Mouse (Mus musculus): ENCODE data around the gene Birc2. TPM values are rescaled to one million over a fixed set of nuclear protein-coding genes. Genes with fewer than 3 reads are reported as not detected.

Birc2 gene
- polyA plus RNA-seq, 1 experiment: 21.0 TPM

DNA sequence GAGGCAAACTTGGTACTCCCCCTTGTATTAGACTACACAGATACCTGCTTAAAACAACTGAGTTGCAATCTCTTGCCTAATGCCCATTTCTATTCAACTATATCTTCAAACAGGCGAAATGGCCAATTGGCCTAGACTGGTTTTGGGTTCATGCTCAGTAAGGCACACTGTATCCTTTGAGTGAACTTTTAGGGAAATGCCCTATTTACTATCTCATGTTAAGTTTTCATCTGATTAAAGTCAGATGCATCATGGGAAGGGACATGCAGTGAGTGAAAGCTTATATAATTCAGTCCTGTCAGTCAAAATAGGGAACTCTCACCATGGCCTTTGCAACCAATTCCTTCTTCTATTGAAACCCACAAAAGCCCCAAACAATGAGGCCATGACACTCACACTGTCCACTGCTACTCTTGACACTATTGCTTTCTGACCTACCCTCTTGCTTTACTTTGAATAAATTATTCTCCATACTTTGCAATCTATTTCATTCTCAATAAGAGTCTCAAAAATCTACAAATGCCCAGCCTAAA lies 9.9 kb upstream of the Birc2 start:
- no peak for DNase-seq (ENCODE audit: low read depth)

DNA sequence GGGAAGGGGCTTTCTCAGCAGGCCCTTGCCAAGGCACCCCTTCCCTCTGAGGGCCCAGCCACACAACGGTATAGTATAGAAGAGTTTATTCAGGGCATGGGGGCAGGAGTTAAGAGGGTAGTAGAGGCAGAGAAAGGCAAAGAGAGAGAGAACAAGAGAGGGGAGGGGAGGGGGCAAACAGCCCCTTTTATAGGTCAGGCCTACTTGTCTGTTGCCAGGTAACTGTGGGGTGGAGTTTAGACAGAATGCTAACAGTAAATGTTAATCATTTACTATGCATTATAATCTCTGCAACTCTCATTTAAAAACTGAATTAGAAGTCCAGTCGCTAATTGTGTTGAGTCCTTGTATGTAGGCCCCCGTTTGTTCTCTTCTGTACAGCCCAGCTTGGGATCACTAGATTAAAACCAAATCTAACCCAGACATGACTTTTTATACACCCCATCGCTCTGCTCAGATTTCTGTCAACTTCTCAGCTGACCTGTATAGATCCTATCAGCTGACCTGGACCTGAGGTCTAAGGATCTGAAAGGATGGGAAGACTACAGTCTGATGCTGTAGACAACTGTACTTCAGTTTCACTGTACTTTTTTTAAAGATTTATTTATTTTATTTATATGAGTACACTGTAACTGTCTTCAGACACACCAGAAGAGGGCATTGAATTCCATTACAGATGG lies 8.5 kb upstream of the Birc2 start:
- no peak for DNase-seq (ENCODE audit: low read depth)

GRCm38 (mm10) chr9:7841221-7841620 lies 4.4 kb upstream of the Birc2 start:
- DNase-seq (ENCODE audit: low read depth): no peak

- DNase-seq (ENCODE audit: low read depth): no peak
These were observed 1.1 kb upstream of the Birc2 start for GRCm38 (mm10) chr9:7837806-7838440.

GRCm38 (mm10) chr9:7836331-7836730 lies 533 bp downstream of the Birc2 start:
- DNase-seq (ENCODE audit: low read depth): no peak

GRCm38 (mm10) chr9:7835302-7835701 lies 1.6 kb downstream of the Birc2 start:
- no peak for DNase-seq (ENCODE audit: low read depth)

GRCm38 (mm10) chr9:7833421-7833820 lies 3.4 kb downstream of the Birc2 start:
- DNase-seq (ENCODE audit: low read depth): no peak

DNA sequence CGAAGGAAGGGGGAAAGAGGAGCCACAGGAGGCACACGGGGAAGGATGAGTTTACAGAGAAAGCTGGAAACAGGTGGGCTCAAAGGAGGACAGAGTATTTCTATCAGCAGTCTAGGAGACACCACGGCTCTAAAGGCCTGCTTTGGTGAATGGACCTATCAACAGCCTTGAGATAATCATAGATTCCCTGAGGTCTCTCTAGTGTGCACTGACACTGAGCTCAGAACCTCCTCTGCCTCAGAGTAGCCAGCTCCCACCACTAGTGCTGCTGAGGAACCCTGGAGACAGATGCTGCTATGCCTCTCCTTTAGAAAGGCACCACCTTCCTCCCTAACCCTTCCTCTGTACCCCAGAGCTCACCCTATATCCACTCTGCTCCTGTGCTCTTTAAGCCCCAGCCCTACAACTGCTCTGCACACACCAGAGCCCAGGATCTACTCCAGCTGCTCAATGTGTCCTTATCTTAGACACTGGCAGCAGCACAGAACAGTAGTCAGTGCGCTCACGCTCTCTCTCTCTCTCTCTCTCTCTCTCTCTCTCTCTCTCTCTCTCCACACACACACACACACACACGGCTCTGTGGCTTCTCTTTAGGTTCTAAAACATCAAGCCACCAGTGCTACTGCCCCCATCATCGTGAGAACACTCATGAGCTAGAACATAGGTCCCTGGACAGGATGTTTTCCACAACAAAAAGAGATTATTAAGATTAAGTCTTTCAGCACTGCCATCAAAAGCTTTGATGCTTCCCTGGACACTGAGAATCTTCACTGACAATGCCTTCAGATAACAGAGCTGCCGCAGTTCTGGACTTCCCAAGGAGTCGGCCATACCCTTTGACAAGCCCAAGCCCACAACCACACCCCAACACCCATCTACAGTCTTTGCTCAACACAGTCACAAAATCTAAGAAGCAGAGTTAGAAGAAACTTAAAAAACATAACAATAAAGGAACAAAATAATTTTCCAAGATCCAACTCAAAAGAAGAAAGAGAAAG lies 7.0 kb downstream of the Birc2 start:
- DNase-seq (ENCODE audit: low read depth): no peak

- DNase-seq (ENCODE audit: low read depth): no peak
These were observed 8.2 kb downstream of the Birc2 start for GRCm38 (mm10) chr9:7828706-7829105.

DNA sequence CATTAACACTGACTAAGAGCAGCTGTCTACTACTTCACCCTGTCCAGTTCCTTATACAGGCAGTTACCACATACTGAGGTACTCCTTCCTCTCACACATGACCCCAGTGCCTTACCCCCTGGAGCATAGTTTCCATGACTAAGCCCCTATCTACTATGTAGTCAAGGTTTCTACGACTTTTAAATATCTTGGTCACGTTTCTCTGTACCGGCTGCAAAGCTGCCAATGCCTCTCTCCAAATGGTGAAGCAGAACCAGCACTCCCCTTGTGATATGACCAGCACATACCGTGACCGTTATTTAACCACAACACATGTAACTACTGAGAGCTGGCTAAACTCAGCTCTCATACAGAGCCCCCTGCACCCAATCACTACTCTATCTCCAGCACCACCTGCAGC lies 11.9 kb downstream of the Birc2 start:
- DNase-seq (ENCODE audit: low read depth): no peak

GRCm38 (mm10) chr9:7822758-7823157 lies 14.1 kb downstream of the Birc2 start:
- DNase-seq (ENCODE audit: low read depth): no peak

- DNase-seq (ENCODE audit: low read depth): no peak
These were observed 31.8 kb downstream of the Birc2 start for GRCm38 (mm10) chr9:7805101-7805506.

DNA sequence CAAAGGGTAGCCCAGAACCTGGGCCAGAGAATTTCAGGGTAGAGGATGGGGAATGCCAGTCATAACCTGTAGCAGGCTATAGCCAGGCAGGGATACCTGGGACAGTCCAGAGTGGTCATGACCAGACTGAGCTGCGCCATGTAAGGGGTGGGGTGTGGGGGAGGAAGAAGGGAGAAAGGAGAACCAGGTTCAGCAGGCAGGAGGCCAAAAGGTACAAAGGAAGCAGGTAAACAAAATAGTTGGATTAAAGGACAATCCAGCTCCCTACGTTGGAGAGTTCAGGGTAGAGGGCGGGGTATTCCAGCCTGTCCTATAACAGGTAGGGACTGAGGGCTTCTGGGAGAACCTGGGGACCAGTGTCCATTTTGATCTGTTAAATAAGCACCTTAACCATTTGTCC lies 38.3 kb downstream of the Birc2 start:
- no peak for DNase-seq (ENCODE audit: low read depth)

DNA sequence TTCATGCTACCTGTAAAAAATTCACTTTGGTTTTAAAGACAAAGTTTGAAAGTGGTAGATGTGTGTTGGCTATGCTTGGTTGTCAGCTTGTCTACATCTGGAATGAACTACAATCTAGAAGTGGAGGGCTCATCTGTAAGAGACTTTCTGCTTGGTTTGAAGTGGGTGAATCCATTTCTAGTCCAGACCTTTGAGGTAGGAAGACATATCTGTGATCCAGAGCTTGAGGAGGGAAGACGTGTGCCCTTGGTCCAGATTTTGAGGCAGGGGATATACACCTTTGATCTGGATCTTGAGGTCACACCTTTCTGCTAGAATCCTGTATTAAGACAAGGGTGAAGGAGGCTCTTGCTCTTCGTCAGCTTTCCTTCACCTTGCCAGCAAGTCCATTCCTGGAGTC lies 39.3 kb downstream of the Birc2 start:
- no peak for DNase-seq (ENCODE audit: low read depth)

DNA sequence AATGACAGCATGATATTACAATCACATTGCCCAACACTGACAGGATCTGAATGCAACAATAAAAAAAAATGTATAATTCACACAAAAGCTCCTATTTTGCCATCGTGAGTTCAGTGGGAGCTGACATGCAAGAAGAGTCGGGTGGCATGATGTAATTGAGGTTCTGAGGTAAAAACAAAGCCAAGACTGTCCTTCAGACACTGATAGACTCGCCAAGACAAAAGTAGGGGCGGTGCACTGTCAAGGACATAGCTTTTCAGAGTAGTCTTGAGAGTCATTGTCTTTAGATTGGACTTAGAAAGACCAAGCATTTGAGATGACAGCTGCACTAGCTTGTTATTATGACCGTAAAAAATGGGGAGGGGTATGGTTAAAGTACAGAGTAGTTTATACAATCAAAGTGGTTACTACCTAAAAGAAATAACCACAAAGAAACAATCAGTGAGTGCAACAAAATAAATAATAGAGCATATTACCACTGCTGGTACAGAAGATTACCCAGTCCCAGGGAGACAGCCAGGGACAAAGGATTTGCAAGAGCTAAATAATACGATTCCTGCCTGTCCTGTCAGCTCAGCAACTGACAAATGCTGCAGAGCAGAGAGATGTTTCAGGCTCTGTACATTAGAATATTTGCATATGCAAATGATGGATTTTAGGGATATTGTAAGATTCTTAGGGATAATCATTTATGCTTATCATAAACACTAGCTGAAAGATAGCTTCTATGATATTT lies 40.6 kb downstream of the Birc2 start:
- DNase-seq (ENCODE audit: low read depth): no peak

DNA sequence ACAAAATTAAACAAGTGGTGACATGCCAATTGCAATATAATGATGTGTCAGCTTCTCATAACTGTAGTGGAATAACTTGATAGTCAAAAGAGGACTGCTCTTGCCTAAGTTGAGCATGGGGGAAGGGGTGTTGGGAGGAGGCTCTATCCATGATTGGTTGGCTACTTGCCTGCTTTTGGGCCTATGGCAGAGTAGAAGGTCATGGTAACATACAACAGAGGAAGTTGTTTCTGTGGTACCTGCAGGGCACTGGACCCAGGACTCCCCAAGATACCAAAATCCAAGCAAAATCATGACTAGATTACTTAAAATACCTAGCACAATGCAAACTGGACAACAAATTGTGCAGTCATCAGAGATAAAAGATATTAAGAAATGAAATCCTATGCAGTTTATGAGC lies 41.3 kb downstream of the Birc2 start:
- no peak for DNase-seq (ENCODE audit: low read depth)

GRCm38 (mm10) chr9:7793561-7793960 lies 43.3 kb downstream of the Birc2 start:
- DNase-seq (ENCODE audit: low read depth): no peak

GRCm38 (mm10) chr9:7790580-7791084 lies 46.2 kb downstream of the Birc2 start:
- no peak for DNase-seq (ENCODE audit: low read depth)

- DNase-seq (ENCODE audit: low read depth): no peak
These were observed 46.9 kb downstream of the Birc2 start for GRCm38 (mm10) chr9:7789764-7790575.

GRCm38 (mm10) chr9:7788411-7788810 lies 48.5 kb downstream of the Birc2 start:
- DNase-seq (ENCODE audit: low read depth): no peak

Measured in gonadal fat pad, adult 2 months (tissue).